Mouse (Mus musculus) embryonic facial prominence, embryonic 10.5 days (tissue): ENCODE measurements at regions not wholly inside any gene's neighbourhood (a gene's known extent, or its start where the extent isn't known, plus 50 kb on each side); places are given as distances from the start of the nearest gene placed in this dataset.

Source experiments
- DNase-seq: peaks from one replicate; pipeline ENCODE4 v3.0.0-alpha.2; 2017; ENCODE audit warnings: low spot score
- H3K27ac ChIP-seq: fragments of 300-500 bp; sonication (generic); replicated peaks from 2 replicates; pipeline ENCODE4 v1.5.1; 2016; ENCODE audit warnings: mild to moderate bottlenecking
- H3K27me3 ChIP-seq: fragments of 300-500 bp; sonication (generic); replicated peaks from 2 replicates; pipeline ENCODE4 v1.6.1; 2016; ENCODE audit warnings: low read depth, mild to moderate bottlenecking; ENCODE audit not compliant: poor library complexity, severe bottlenecking
- H3K36me3 ChIP-seq: fragments of 300-500 bp; sonication (generic); replicated peaks from 2 replicates; pipeline ENCODE4 v1.6.1; 2016; ENCODE audit warnings: mild to moderate bottlenecking, moderate library complexity
- H3K4me1 ChIP-seq: fragments of 300-500 bp; sonication (generic); 2 replicates; pipeline ENCODE4 v1.6.1; 2016
- H3K4me3 ChIP-seq: fragments of 300-500 bp; sonication (generic); 2 replicates; pipeline ENCODE4 v1.5.1; 2016; ENCODE audit warnings: mild to moderate bottlenecking, moderate library complexity
- H3K9me3 ChIP-seq: fragments of 300-500 bp; sonication (generic); 2 replicates; pipeline ENCODE4 v1.6.1; 2016; ENCODE audit warnings: mild to moderate bottlenecking
- WGBS: fragments of 180-500 bp; shearing (Covaris S2); methylation state at CpG from one replicate; pipeline ENCODE4 v1.1.7; 2016; 5-methylcytosine and 5-hydroxymethylcytosine counted together

- no peak for DNase-seq
- Histone ChIP-seq H3K4me3 (no peak overlapping the region), H3K9me3 (no peaks in the 10 kb centered on the region), H3K27me3 (no peaks in the 10 kb centered on the region), H3K4me1 (no peaks in the 10 kb centered on the region), H3K27ac (no peak overlapping the region), H3K36me3 (no peaks in the 10 kb centered on the region)
- 44% methylated on average over 1 of the region's 1 CpGs for WGBS
These were observed 668.4 kb upstream of the Nr3c2 start for GRCm38 (mm10) chr8:76230847-76231246.

- Histone ChIP-seq H3K36me3 (no peaks in the 10 kb centered on the region), H3K9me3 (no peaks in the 10 kb centered on the region), H3K27ac (no peak overlapping the region), H3K4me3 (no peak overlapping the region), H3K27me3 (no peaks in the 10 kb centered on the region), H3K4me1 (no peaks in the 10 kb centered on the region)
- no peak for DNase-seq
- 79% methylated on average over 3 of the region's 3 CpGs for WGBS
These were observed 650.0 kb upstream of the Nr3c2 start for GRCm38 (mm10) chr8:76249194-76249593.

DNA sequence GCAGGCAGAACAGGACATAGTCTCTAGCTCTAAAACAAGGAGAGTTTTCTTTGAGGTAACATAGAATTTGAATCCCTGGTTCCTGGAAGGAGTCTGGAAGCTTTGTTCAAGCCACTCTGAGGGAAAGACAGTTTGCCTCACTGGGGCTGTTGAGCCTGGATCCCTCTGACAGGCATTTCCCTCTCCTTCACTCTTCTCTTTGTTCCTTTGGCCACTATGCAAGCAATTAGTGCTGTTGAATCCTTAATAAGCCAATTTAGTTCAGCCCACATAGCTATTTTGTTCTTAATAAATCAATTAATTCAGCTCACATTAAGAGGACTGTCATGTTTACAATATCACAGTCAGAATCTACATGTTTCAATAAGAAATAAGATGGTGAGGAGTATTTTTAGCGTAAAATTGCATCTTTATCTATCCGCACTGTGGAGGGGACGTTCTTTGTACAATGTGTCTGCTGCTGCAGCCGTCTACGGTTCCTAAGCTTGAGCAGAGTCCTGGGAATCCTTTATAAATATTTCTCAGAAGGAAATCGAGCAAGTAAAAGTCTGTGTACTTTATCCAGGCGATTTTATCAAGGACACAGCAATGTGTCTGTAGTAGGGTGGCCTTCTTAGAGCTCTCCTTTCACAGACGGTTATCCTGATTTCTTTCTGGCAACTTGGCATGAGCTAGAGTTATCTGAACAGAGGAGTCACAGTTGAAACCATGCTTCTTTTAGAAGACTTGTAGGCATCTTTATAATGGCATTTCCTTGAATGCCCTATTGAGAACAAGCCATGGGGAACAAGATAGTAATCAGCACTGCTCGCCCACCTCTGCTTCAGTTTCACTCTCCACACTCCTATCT is 646.9 kb upstream of the Nr3c2 start:
- WGBS: 80% methylated on average over 9 of the region's 9 CpGs
- Histone ChIP-seq H3K9me3 (no peaks in the 10 kb centered on the region), H3K4me1 (no peaks in the 10 kb centered on the region), H3K4me3 (no peak overlapping the region), H3K27ac (no peak overlapping the region), H3K27me3 (no peaks in the 10 kb centered on the region), H3K36me3 (no peaks in the 10 kb centered on the region)
- no peak for DNase-seq
